ENCODE assay signal across 8 mouse cellular contexts in the genomic region with DNA sequence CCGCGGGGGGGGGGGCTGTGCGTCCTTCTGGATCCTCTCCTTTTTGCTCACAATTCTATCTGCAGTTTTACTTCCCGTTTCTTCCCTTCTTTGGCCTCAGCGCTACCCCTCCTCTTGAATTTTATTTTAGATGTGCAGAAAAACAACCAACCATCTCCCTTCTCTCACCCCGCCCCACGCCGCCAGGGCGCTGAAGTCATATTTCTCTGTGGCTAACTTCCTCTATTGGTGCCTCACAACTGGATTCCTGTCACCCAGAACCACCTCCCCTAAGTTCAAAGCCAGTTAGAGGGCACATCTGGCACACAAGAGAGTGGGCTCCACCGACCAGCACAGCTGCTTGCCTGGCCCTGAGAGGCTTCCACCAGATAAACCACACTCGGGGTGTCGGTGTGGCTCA. TPM values are rescaled to one million over a fixed set of nuclear protein-coding genes. Genes with fewer than 3 reads are reported as not detected.
A peak's percentile ranks its signal among the peaks of the same experiment; 100 is the strongest.
DNase-seq lines count a peak whose midpoint lies in the region; ATAC-seq and TF ChIP-seq lines count a peak whose summit lies in the region.

No protein-coding gene starts in this region.

- 0 out of 2 replicates have a peak overlapping the region, but pooled peaks have one; percentile 2 for H3K27ac ChIP-seq in midbrain, embryonic 10.5 days (replicated peaks)
- H3K27ac ChIP-seq in midbrain, embryonic 14.5 days (replicated peaks; ENCODE audit: low read depth, low read length): no peak overlapping the region
- peak overlapping the region; percentile 83 for H3K27ac ChIP-seq in embryonic facial prominence, embryonic 14.5 days (replicated peaks; ENCODE audit: low read depth, low read length)
- peak overlapping the region; percentile 83 for H3K27ac ChIP-seq in liver, embryonic 14.5 days
- H3K27ac ChIP-seq in cerebellum, adult 2 months (ENCODE audit: insufficient read depth, low read length): no peak overlapping the region

- no peak overlapping the region for H3K4me2 ChIP-seq in midbrain, embryonic 14.5 days (ENCODE audit: low read length)
- H3K4me2 ChIP-seq in embryonic facial prominence, embryonic 14.5 days (ENCODE audit: low read depth, low read length): peak overlapping the region; percentile 47
- H3K4me2 ChIP-seq in liver, embryonic 14.5 days (ENCODE audit: low read depth): peak overlapping the region; percentile 62

- no peak for ATAC-seq in midbrain, embryonic 14.5 days (ENCODE audit: low FRiP score, low TSS enrichment)
- no peak for ATAC-seq in embryonic facial prominence, embryonic 14.5 days (ENCODE audit: low read depth)
- ATAC-seq in liver, embryonic 14.5 days (ENCODE audit: insufficient read depth): no peak

- H3K9me3 ChIP-seq in midbrain, embryonic 10.5 days (replicated peaks): no peaks in the 10 kb centered on the region
- no peaks in the 10 kb centered on the region for H3K9me3 ChIP-seq in midbrain, embryonic 14.5 days (ENCODE audit: control insufficient read depth, low read length)
- no peaks in the 10 kb centered on the region for H3K9me3 ChIP-seq in embryonic facial prominence, embryonic 14.5 days (ENCODE audit: control insufficient read depth, low read length)
- H3K9me3 ChIP-seq in liver, embryonic 14.5 days (ENCODE audit: control insufficient read depth, low read length): no peaks in the 10 kb centered on the region

- H3K4me3 ChIP-seq in midbrain, embryonic 10.5 days: no peak overlapping the region
- H3K4me3 ChIP-seq in midbrain, embryonic 14.5 days (replicated peaks; ENCODE audit: low read depth, low read length): no peak overlapping the region
- no peak overlapping the region for H3K4me3 ChIP-seq in embryonic facial prominence, embryonic 14.5 days (ENCODE audit: low read depth, low read length)
- peak overlapping the region in 1 of 2 experiments; percentile 1; a peak in 1 of 4 replicates for H3K4me3 ChIP-seq in liver, embryonic 14.5 days (ENCODE audit: insufficient read depth in 1 of 2, low read depth in 2 of 2, low read length in 2 of 2)
- H3K4me3 ChIP-seq in cerebellum, adult 2 months (replicated peaks; ENCODE audit: insufficient read depth, low read depth, low read length): no peak overlapping the region

- DNase-seq in midbrain, embryonic 10.5 days (ENCODE audit: low spot score): no peak
- DNase-seq in midbrain, embryonic 14.5 days: no peak
- DNase-seq in embryonic facial prominence, embryonic 14.5 days (ENCODE audit: low spot score): peak; percentile 27
- DNase-seq in heart, postnatal 14 days: peak; percentile 63 to 68
- no peak for DNase-seq in liver, embryonic 14.5 days (ENCODE audit: low read depth in 3 of 3, low spot score in 3 of 3)
- DNase-seq in spleen, adult 18-20 months: peak; percentile 74 to 81
- DNase-seq in urinary bladder, postnatal 25 days (ENCODE audit: low spot score): no peak
- no peak for DNase-seq in cerebellum, adult 2 months

- intact Hi-C loops in heart, postnatal 14 days (cut with DNase I): no loop called here

- TF ChIP-seq EP300 in liver, embryonic 14.5 days (IDR thresholded peaks at IDR 0.05; ENCODE audit: low read depth): no peak

- H3K27me3 ChIP-seq in midbrain, embryonic 10.5 days (ENCODE audit: low read depth, poor library complexity, severe bottlenecking): no peaks in the 10 kb centered on the region
- H3K27me3 ChIP-seq in midbrain, embryonic 14.5 days (ENCODE audit: control insufficient read depth, insufficient read depth, low read length): no peaks in the 10 kb centered on the region
- no peaks in the 10 kb centered on the region for H3K27me3 ChIP-seq in embryonic facial prominence, embryonic 14.5 days (replicated peaks; ENCODE audit: control insufficient read depth, insufficient read depth, low read length)
- no peaks in the 10 kb centered on the region for H3K27me3 ChIP-seq in liver, embryonic 14.5 days (ENCODE audit: control insufficient read depth, insufficient read depth, low read length)
- no peaks in the 10 kb centered on the region; the same call in 1 of the 2 replicates for H3K27me3 ChIP-seq in cerebellum, adult 2 months (ENCODE audit: control insufficient read depth, insufficient read depth, low read length)

- no peak overlapping the region for H3K9ac ChIP-seq in midbrain, embryonic 14.5 days (replicated peaks; ENCODE audit: low read length)
- peak overlapping the region; percentile 49 for H3K9ac ChIP-seq in embryonic facial prominence, embryonic 14.5 days (ENCODE audit: low read depth, low read length)
- H3K9ac ChIP-seq in liver, embryonic 14.5 days (replicated peaks): peak overlapping the region; percentile 34

- WGBS in midbrain, embryonic 10.5 days: 67% methylated on average over 12 of the region's 12 CpGs
- 66% methylated on average over 11 of the region's 12 CpGs for WGBS in midbrain, embryonic 14.5 days
- WGBS in embryonic facial prominence, embryonic 14.5 days: 37% methylated on average over 12 of the region's 12 CpGs
- 10% methylated on average over 12 of the region's 12 CpGs for WGBS in liver, embryonic 14.5 days (ENCODE audit: insufficient replicate concordance)
- 56% methylated on average over 11 of the region's 12 CpGs for WGBS in cerebellum, adult 2 months

- no peak; the same call in 1 of the 2 replicates for TF ChIP-seq CTCF in liver, embryonic 14.5 days (IDR thresholded peaks at IDR 0.05; ENCODE audit: low read depth)
- no peak for TF ChIP-seq CTCF in cerebellum, adult 2 months (IDR thresholded peaks at IDR 0.05; ENCODE audit: borderline replicate concordance, insufficient read depth, low read depth, low read length)

- H3K4me1 ChIP-seq in midbrain, embryonic 10.5 days: peaks cover 32% of the 10 kb centered on the region
- H3K4me1 ChIP-seq in midbrain, embryonic 14.5 days (ENCODE audit: control insufficient read depth, insufficient read depth, low read length): peaks cover 16% of the 10 kb centered on the region
- peaks cover 24% of the 10 kb centered on the region; the same call in 1 of the 2 replicates for H3K4me1 ChIP-seq in embryonic facial prominence, embryonic 14.5 days (ENCODE audit: control insufficient read depth, insufficient read depth, low read length)
- peaks cover 41 to 54% of the 10 kb centered on the region in 2 experiments for H3K4me1 ChIP-seq in liver, embryonic 14.5 days (replicated peaks; ENCODE audit: control insufficient read depth in 2 of 2, insufficient read depth in 2 of 2, low read length in 1 of 2)
- H3K4me1 ChIP-seq in cerebellum, adult 2 months (ENCODE audit: control insufficient read depth, insufficient read depth, low read length): peaks cover 5% of the 10 kb centered on the region; the same call in 1 of the 2 replicates

- no peaks in the 10 kb centered on the region for H3K36me3 ChIP-seq in midbrain, embryonic 10.5 days
- H3K36me3 ChIP-seq in midbrain, embryonic 14.5 days (ENCODE audit: control insufficient read depth, insufficient read depth, low read length): no peaks in the 10 kb centered on the region
- no peaks in the 10 kb centered on the region for H3K36me3 ChIP-seq in embryonic facial prominence, embryonic 14.5 days (ENCODE audit: control insufficient read depth, insufficient read depth, low read length)
- no peaks in the 10 kb centered on the region for H3K36me3 ChIP-seq in liver, embryonic 14.5 days (replicated peaks; ENCODE audit: control insufficient read depth, insufficient read depth, low read depth)

- TF ChIP-seq POLR2A in cerebellum, adult 2 months (IDR thresholded peaks at IDR 0.05; ENCODE audit: borderline replicate concordance, insufficient read depth, low read length): no peak

RNA-seq across cellular contexts. Expression of a gene that starts 16.5 kb away (rescaled TPM):
- polyA plus RNA-seq in midbrain, embryonic 10.5 days (2016; fragmentation: Nextera tagmentation; extraction: Ambion mirVana): not detected in 2 replicates
- polyA plus RNA-seq in midbrain, embryonic 14.5 days (2014; fragmentation: Nextera tagmentation; extraction: Ambion mirVana): not detected in 2 replicates
- polyA plus RNA-seq in embryonic facial prominence, embryonic 14.5 days (2014; fragmentation: Nextera tagmentation; extraction: Ambion mirVana): not detected in 2 replicates
- total RNA-seq in heart, postnatal 14 days (2021): not detected
- polyA plus RNA-seq in liver, embryonic 14.5 days (2012; rRNA removed): not detected in 2 replicates
- not detected in 2 replicates for polyA plus RNA-seq in liver, embryonic 14.5 days (2014; fragmentation: Nextera tagmentation; extraction: Ambion mirVana)
- polyA plus RNA-seq in cerebellum, adult 2 months (2012; rRNA removed): not detected in 2 replicates

RNA-seq across cellular contexts. Expression of a gene that starts 22.8 kb away (rescaled TPM):
- 43.2 and 50.7 TPM in 2 replicates for polyA plus RNA-seq in midbrain, embryonic 10.5 days (2016; fragmentation: Nextera tagmentation; extraction: Ambion mirVana)
- 43.5 and 61.5 TPM in 2 replicates for polyA plus RNA-seq in midbrain, embryonic 14.5 days (2014; fragmentation: Nextera tagmentation; extraction: Ambion mirVana)
- polyA plus RNA-seq in embryonic facial prominence, embryonic 14.5 days (2014; fragmentation: Nextera tagmentation; extraction: Ambion mirVana): 68.8 and 69.2 TPM in 2 replicates
- 10 to 100 TPM; 43.8 TPM for total RNA-seq in heart, postnatal 14 days (2021)
- polyA plus RNA-seq in liver, embryonic 14.5 days (2012; rRNA removed): 13.1 and 19.0 TPM in 2 replicates
- 35.0 and 36.2 TPM in 2 replicates for polyA plus RNA-seq in liver, embryonic 14.5 days (2014; fragmentation: Nextera tagmentation; extraction: Ambion mirVana)
- polyA plus RNA-seq in cerebellum, adult 2 months (2012; rRNA removed): 25.9 and 30.6 TPM in 2 replicates

Comparison
In these comparisons a context has a peak if more than half of its experiments do, and no peak if none do; other contexts are left out.
1. H3K27ac ChIP-seq: peak in midbrain, embryonic 10.5 days (single experiment), embryonic facial prominence, embryonic 14.5 days (single experiment) and liver, embryonic 14.5 days (single experiment); none in midbrain, embryonic 14.5 days (single experiment) and cerebellum, adult 2 months (single experiment).
2. DNase-seq: peak in embryonic facial prominence, embryonic 14.5 days (single experiment), heart, postnatal 14 days (2 of 2) and spleen, adult 18-20 months (2 of 2); none in midbrain, embryonic 10.5 days (single experiment), midbrain, embryonic 14.5 days (single experiment), liver, embryonic 14.5 days (0 of 3), urinary bladder, postnatal 25 days (single experiment) and cerebellum, adult 2 months (0 of 2).